ENCODE assay signal across 8 mouse cellular contexts in genomic region chr19:44407341-44408222, GRCm38 (mm10). TPM values are rescaled to one million over a fixed set of nuclear protein-coding genes. Genes with fewer than 3 reads are reported as not detected.
DNase-seq lines count a peak whose midpoint lies in the region; ATAC-seq and TF ChIP-seq lines count a peak whose summit lies in the region.

Gene Scd1 (minus strand): TSS chr19:44407879.

- peak; percentile 88 for DNase-seq in MEL (ENCODE audit: low read depth, low spot score)
- DNase-seq in cerebellum, adult 11 months, result peak; percentile 80
- peak; percentile 90 for DNase-seq in forebrain, embryonic 14.5 days (ENCODE audit: low spot score)
- peak; percentile 58 to 70 for DNase-seq in heart, postnatal 10 days
- peak; percentile 33 for DNase-seq in large intestine, adult 2 months (ENCODE audit: low read depth, low spot score)
- peak; percentile 52 for DNase-seq in urinary bladder, adult 2 months (ENCODE audit: low spot score)

- H3K36me3 ChIP-seq in MEL (ENCODE audit: control insufficient read depth in 1 of 2, insufficient read depth in 2 of 2, low read length in 2 of 2), result no peaks in the 10 kb centered on the region
- H3K36me3 ChIP-seq in forebrain, embryonic 14.5 days (ENCODE audit: control insufficient read depth, insufficient read depth, low read length), result no peaks in the 10 kb centered on the region
- peaks cover 3% of the 10 kb centered on the region; the same call in 1 of the 2 replicates for H3K36me3 ChIP-seq in liver, embryonic 16.5 days (ENCODE audit: control insufficient read depth, insufficient read depth)

- TF ChIP-seq RAD21 in MEL (IDR thresholded peaks at IDR 0.05; ENCODE audit: low read depth, low read length), result no peak

- peak in 1 of 2 experiments; percentile 42; a peak in 1 of 4 replicates for TF ChIP-seq EP300 in MEL (IDR thresholded peaks at IDR 0.05; ENCODE audit: low read depth in 1 of 2, low read length in 2 of 2)

- H3K4me3 ChIP-seq in MEL (ENCODE audit: control insufficient read depth in 1 of 2, insufficient read depth in 1 of 2, low read depth in 2 of 2, low read length in 2 of 2), result peak within 1 kb of the TSS; percentile 48 to 71
- peak within 1 kb of the TSS; percentile 49 for H3K4me3 ChIP-seq in forebrain, embryonic 14.5 days (ENCODE audit: low read depth, low read length)
- peak within 1 kb of the TSS; percentile 73 for H3K4me3 ChIP-seq in liver, embryonic 16.5 days (ENCODE audit: low read depth, low read length)

- no peaks in the 10 kb centered on the region; a peak in 2 of 4 replicates for H3K27me3 ChIP-seq in MEL (ENCODE audit: control insufficient read depth in 1 of 2, insufficient read depth in 2 of 2, low read length in 2 of 2)
- H3K27me3 ChIP-seq in forebrain, embryonic 14.5 days (replicated peaks; ENCODE audit: control insufficient read depth, insufficient read depth, low read length), result no peaks in the 10 kb centered on the region
- H3K27me3 ChIP-seq in liver, embryonic 16.5 days (ENCODE audit: control insufficient read depth, insufficient read depth, low read depth, low read length), result peaks cover 2% of the 10 kb centered on the region

- TF ChIP-seq POLR2A in MEL (IDR thresholded peaks at IDR 0.05; ENCODE audit: control insufficient read depth in 1 of 2, insufficient read depth in 1 of 2, low read depth in 1 of 2, low read length in 2 of 2, poor library complexity in 1 of 2), result peak; percentile 23 to 42; a peak in 2 of 4 replicates

- 0 out of 4 replicates have a peak, but pooled peaks cover 0 to 3% of the 10 kb centered on the region in 2 experiments for H3K4me1 ChIP-seq in MEL (ENCODE audit: control insufficient read depth in 1 of 2, insufficient read depth in 2 of 2, low read length in 2 of 2)
- H3K4me1 ChIP-seq in forebrain, embryonic 14.5 days (ENCODE audit: control insufficient read depth, insufficient read depth, low read length), result peaks cover 4% of the 10 kb centered on the region
- peaks cover 30% of the 10 kb centered on the region for H3K4me1 ChIP-seq in liver, embryonic 16.5 days (ENCODE audit: control insufficient read depth, low read depth, low read length)

- TF ChIP-seq CTCF in MEL (IDR thresholded peaks at IDR 0.05 in 2 of 3, conservative IDR thresholded peaks at IDR 0.05 in 1 of 3; ENCODE audit: control insufficient read depth in 1 of 3, insufficient read depth in 1 of 3, low read depth in 2 of 3, low read length in 3 of 3, poor library complexity in 1 of 3, severe bottlenecking in 1 of 3), result no peak

- H3K27ac ChIP-seq in MEL (ENCODE audit: control insufficient read depth, low read depth, low read length), result no peak within 1 kb of the TSS
- peak within 1 kb of the TSS; percentile 33; the same call in 1 of the 2 replicates for H3K27ac ChIP-seq in forebrain, embryonic 14.5 days (ENCODE audit: low read depth, low read length)
- peak within 1 kb of the TSS; percentile 86 for H3K27ac ChIP-seq in liver, embryonic 16.5 days (ENCODE audit: low read length)

- no peaks in the 10 kb centered on the region for H3K9me3 ChIP-seq in MEL (replicated peaks; ENCODE audit: insufficient read depth, low read length)
- H3K9me3 ChIP-seq in forebrain, embryonic 14.5 days (replicated peaks; ENCODE audit: control insufficient read depth, low read length), result no peaks in the 10 kb centered on the region
- no peaks in the 10 kb centered on the region for H3K9me3 ChIP-seq in liver, embryonic 16.5 days (replicated peaks; ENCODE audit: control insufficient read depth, low read length)

- intact Hi-C loops in heart, postnatal 10 days (cut with DNase I), result no loop called here

- H3K9ac ChIP-seq in MEL (ENCODE audit: control insufficient read depth, low read depth, low read length, poor library complexity, severe bottlenecking), result peak within 1 kb of the TSS; percentile 39
- peak within 1 kb of the TSS; percentile 66 for H3K9ac ChIP-seq in forebrain, embryonic 14.5 days (ENCODE audit: low read length)
- peak within 1 kb of the TSS; percentile 76 for H3K9ac ChIP-seq in liver, embryonic 16.5 days (ENCODE audit: low read depth, low read length)

- peak within 1 kb of the TSS; percentile 94 for H3K4me2 ChIP-seq in forebrain, embryonic 14.5 days (ENCODE audit: low read length)
- H3K4me2 ChIP-seq in liver, embryonic 16.5 days (ENCODE audit: low read depth, low read length), result peak within 1 kb of the TSS; percentile 95

- WGBS in forebrain, embryonic 14.5 days, result 1% methylated on average over 34 of the region's 35 CpGs
- WGBS in large intestine, adult 2 months, result under 1% methylated on average over 33 of the region's 35 CpGs
- under 1% methylated on average over 35 of the region's 35 CpGs for WGBS in liver, embryonic 16.5 days (ENCODE audit: insufficient replicate concordance)

- peak; percentile 95 for ATAC-seq in forebrain, embryonic 14.5 days
- ATAC-seq in liver, embryonic 16.5 days (ENCODE audit: low read depth), result peak; percentile 88
- ATAC-seq in neutrophil, adult 5-6 weeks (ENCODE audit: extremely low read depth, insufficient number of reproducible peaks, low FRiP score, poor library complexity, severe bottlenecking), result peak; percentile 78

- H3K79me2 ChIP-seq in MEL (ENCODE audit: control insufficient read depth, insufficient read depth, low read length, poor library complexity), result no peaks in the 10 kb centered on the region

TF ChIP-seq in MEL, 35 proteins besides CTCF, POLR2A, EP300 and RAD21:
- peak; percentile 44; the same call in 1 of the 2 replicates for TF ChIP-seq TBP (IDR thresholded peaks at IDR 0.05; ENCODE audit: low read depth, low read length)
- peak; percentile 7; the same call in 1 of the 2 replicates for TF ChIP-seq GATA1 (IDR thresholded peaks at IDR 0.05; ENCODE audit: low read depth, low read length)
- TF ChIP-seq SMC3 (IDR thresholded peaks at IDR 0.05; ENCODE audit: low read depth, low read length), result no peak
- peak; percentile 35 for TF ChIP-seq NELFE (IDR thresholded peaks at IDR 0.05; ENCODE audit: low read depth, low read length)
- no peak; the same call in 1 of the 2 replicates for TF ChIP-seq MAZ (IDR thresholded peaks at IDR 0.05; ENCODE audit: low read depth, low read length)
- no peak for TF ChIP-seq NRF1 (IDR thresholded peaks at IDR 0.05; ENCODE audit: insufficient read depth, low read depth, low read length, poor library complexity, severe bottlenecking)
- no peak for TF ChIP-seq E2F4 (IDR thresholded peaks at IDR 0.05; ENCODE audit: borderline replicate concordance, low read depth, low read length)
- peak; percentile 11; the same call in 1 of the 2 replicates for TF ChIP-seq SIN3A (IDR thresholded peaks at IDR 0.05; ENCODE audit: low read length)
- TF ChIP-seq USF2 (IDR thresholded peaks at IDR 0.05; ENCODE audit: borderline replicate concordance in 1 of 2, insufficient read depth in 1 of 2, low read depth in 1 of 2, low read length in 2 of 2), result no peak
- no peak for TF ChIP-seq MXI1 (IDR thresholded peaks at IDR 0.05; ENCODE audit: low read depth, low read length)

RNA-seq across cellular contexts. Expression of gene Scd1, which starts in this region (rescaled TPM):
- total RNA-seq in MEL (2012; rRNA removed), result 100 and 147 TPM in 2 replicates
- polyA plus RNA-seq in MEL (2012; ENCODE audit: insufficient read depth in 1 of 2, insufficient read length in 2 of 2, low read depth in 1 of 2, low replicate concordance in 2 of 2, missing spikeins in 1 of 2), result 100 to 1,000 TPM in 1 of 2 experiments, not detected in 1; 183 TPM
- 2.8 and 3.4 TPM in 2 replicates for polyA plus RNA-seq in forebrain, embryonic 14.5 days (2014; fragmentation: Nextera tagmentation; extraction: Ambion mirVana)
- 10 to 100 TPM; 19.7 to 30.1 TPM for total RNA-seq in heart, postnatal 10 days (2021)
- 98.0 and 287 TPM in 2 replicates for polyA plus RNA-seq in large intestine, adult 2 months (2012; rRNA removed)
- polyA plus RNA-seq in liver, embryonic 16.5 days (2015; fragmentation: Nextera tagmentation; extraction: Ambion mirVana), result 19.2 and 25.5 TPM in 2 replicates
- total RNA-seq in neutrophil, adult 5-6 weeks (2017), result 296 and 305 TPM in 2 replicates
- polyA plus RNA-seq in urinary bladder, adult 2 months (2012; rRNA removed), result 190 and 197 TPM in 2 replicates

Comparison
In these comparisons a context has a peak if more than half of its experiments do, and no peak if none do; other contexts are left out.
1. DNase-seq: peak in every context shown above with its lines; median percentile 90 in forebrain, embryonic 14.5 days; 88 in MEL; 80 in cerebellum, adult 11 months; 64 in heart, postnatal 10 days; 52 in urinary bladder, adult 2 months; 33 in large intestine, adult 2 months.